Mouse (Mus musculus): ENCODE measurements around the gene Zfp652.

Zfp652 gene

GRCm38 (mm10) chr11:95769208-95769607 lies 56.7 kb downstream of the Zfp652 start:
- no peak for DNase-seq

- DNase-seq, result peak in 1 of 2 experiments; percentile 45
These were observed 58.4 kb downstream of the Zfp652 start for GRCm38 (mm10) chr11:95770720-95771364.

GRCm38 (mm10) chr11:95771665-95772064 lies 59.2 kb downstream of the Zfp652 start:
- no peak for DNase-seq

- DNase-seq, result no peak
These were observed 60.8 kb downstream of the Zfp652 start for GRCm38 (mm10) chr11:95773264-95773663.

GRCm38 (mm10) chr11:95777323-95778297 lies 65.1 kb downstream of the Zfp652 start:
- peak; percentile 80 to 92 for DNase-seq

- peak; percentile 66 for DNase-seq
These were observed 66.4 kb downstream of the Zfp652 start for GRCm38 (mm10) chr11:95778831-95779251.

GRCm38 (mm10) chr11:95779366-95779765 lies 66.9 kb downstream of the Zfp652 start:
- no peak for DNase-seq

- peak; percentile 71 to 83 for DNase-seq
These were observed 68.0 kb downstream of the Zfp652 start for GRCm38 (mm10) chr11:95780480-95780879.

GRCm38 (mm10) chr11:95781557-95781956 lies 69.1 kb downstream of the Zfp652 start:
- DNase-seq, result no peak

- no peak for DNase-seq
These were observed 71.0 kb downstream of the Zfp652 start for GRCm38 (mm10) chr11:95783457-95783856.

GRCm38 (mm10) chr11:95783958-95784357 lies 71.5 kb downstream of the Zfp652 start:
- DNase-seq, result no peak

- no peak for DNase-seq
These were observed 73.2 kb downstream of the Zfp652 start for GRCm38 (mm10) chr11:95785675-95786074.

- no peak for DNase-seq
These were observed 74.0 kb downstream of the Zfp652 start for GRCm38 (mm10) chr11:95786511-95786910.

- DNase-seq, result peak in 1 of 2 experiments; percentile 54
These were observed 77.0 kb downstream of the Zfp652 start for GRCm38 (mm10) chr11:95789451-95789891.

- DNase-seq, result no peak
These were observed 79.3 kb downstream of the Zfp652 start for GRCm38 (mm10) chr11:95791787-95792186.

- DNase-seq, result no peak
These were observed 80.6 kb downstream of the Zfp652 start for GRCm38 (mm10) chr11:95792950-95793509.

- DNase-seq, result no peak
These were observed 81.7 kb downstream of the Zfp652 start for GRCm38 (mm10) chr11:95794201-95794600.

GRCm38 (mm10) chr11:95795582-95795981 lies 83.1 kb downstream of the Zfp652 start:
- DNase-seq, result no peak

GRCm38 (mm10) chr11:95805010-95805409 lies 92.5 kb downstream of the Zfp652 start:
- no peak for DNase-seq

GRCm38 (mm10) chr11:95805527-95805926 lies 93.1 kb downstream of the Zfp652 start:
- DNase-seq, result peak in 1 of 2 experiments; percentile 36

GRCm38 (mm10) chr11:95807884-95808283 lies 95.4 kb downstream of the Zfp652 start:
- no peak for DNase-seq

GRCm38 (mm10) chr11:95808448-95809011 lies 96.1 kb downstream of the Zfp652 start:
- no peak for DNase-seq

GRCm38 (mm10) chr11:95809603-95810002 lies 97.1 kb downstream of the Zfp652 start:
- no peak for DNase-seq
